Mouse (Mus musculus) left cerebral cortex, adult 2 months (tissue): ENCODE results near the gene Lipt2. TPM values are rescaled to one million over a fixed set of nuclear protein-coding genes. Genes with fewer than 3 reads are reported as not detected.

ENCODE experiments used
- DNase-seq, 2 experiments: peaks; one replicate each; pipeline ENCODE4 v3.0.0; 2021 to 2022; ENCODE audit warnings: low spot score in 2 of 2, mixed read lengths in 1 of 2; ENCODE audit errors: extremely low spot score in 1 of 2
- H3K27ac ChIP-seq: fragments of 200-600 bp; 2 replicates; pipeline ENCODE4 v1.8.1; 2022
- H3K4me3 ChIP-seq: fragments of 200-600 bp; 2 replicates; pipeline ENCODE4 v1.8.1; 2022
- CTCF ChIP-seq: fragments of 200-600 bp; IDR thresholded peaks from 2 replicates; pipeline ENCODE4 v1.8.1; 2022; ENCODE audit warnings: antibody characterized with exemption, mild to moderate bottlenecking, moderate library complexity
- intact Hi-C: fragments of 180-260 bp; cut with DNase I; formaldehyde crosslinking; loops from one replicate; pipeline ENCODE4 v1.15.1; 2025
- total RNA-seq, 2 experiments: library from RNA; stranded (reverse); gene quantifications; 2 replicates each; pipeline ENCODE4 v1.2.3; 2021

The Lipt2 gene
- total RNA-seq, 2 experiments from 2014 or later, result 4.5 to 5.3 TPM

GRCm38 (mm10) chr7:100206144-100206543 is 47.1 kb downstream of the Lipt2 start:
- Histone ChIP-seq H3K4me3 (no peak overlapping the region), H3K27ac (no peak overlapping the region)
- DNase-seq, result no peak
- intact Hi-C loops, result no loop called here
- TF ChIP-seq CTCF, result no peak

GRCm38 (mm10) chr7:100207886-100208285 is 48.8 kb downstream of the Lipt2 start:
- H3K27ac ChIP-seq, result no peak overlapping the region
- intact Hi-C loops, result no loop called here
- H3K4me3 ChIP-seq, result no peak overlapping the region
- DNase-seq, result no peak
- no peak for TF ChIP-seq CTCF

Other genes starting within 250 kb of the Lipt2 start
- 10 to 100 TPM; 49.4 to 51.3 TPM for gene Rnf169, start 178.8 kb upstream of the Lipt2 start, total RNA-seq
- gene Chrdl2, start 153.1 kb upstream of the Lipt2 start, total RNA-seq, result under 1 TPM; 0.34 to 0.49 TPM
- 10 to 100 TPM; 34.0 to 37.3 TPM for gene Pold3, start 37.7 kb upstream of the Lipt2 start, total RNA-seq
- gene Kcne3, start 17.2 kb downstream of the Lipt2 start, total RNA-seq, result under 1 TPM in 1 of 2 experiments, not detected in 1; 0.48 TPM
- gene Pgm2l1, start 68.1 kb downstream of the Lipt2 start, total RNA-seq, result 100 to 1,000 TPM; 278 to 282 TPM
- gene P4ha3, start 126.2 kb downstream of the Lipt2 start, total RNA-seq, result 1 to 10 TPM; 6.5 to 8.5 TPM
- 10 to 100 TPM; 25.3 to 28.8 TPM for gene C2cd3, start 213.0 kb downstream of the Lipt2 start, total RNA-seq
- 100 to 1,000 TPM; 220 to 230 TPM for gene Ppme1, start 213.0 kb downstream of the Lipt2 start, total RNA-seq